Mouse (Mus musculus): Measurements from ENCODE around the gene Vmn1r61. TPM values are rescaled to one million over a fixed set of nuclear protein-coding genes. Genes with fewer than 3 reads are reported as not detected.

Vmn1r61 gene
- total RNA-seq (2014; rRNA removed) (not detected in 2 replicates), polyA plus RNA-seq (2015; fragmentation: Nextera tagmentation; extraction: Ambion mirVana) (not detected in 2 replicates)

DNA sequence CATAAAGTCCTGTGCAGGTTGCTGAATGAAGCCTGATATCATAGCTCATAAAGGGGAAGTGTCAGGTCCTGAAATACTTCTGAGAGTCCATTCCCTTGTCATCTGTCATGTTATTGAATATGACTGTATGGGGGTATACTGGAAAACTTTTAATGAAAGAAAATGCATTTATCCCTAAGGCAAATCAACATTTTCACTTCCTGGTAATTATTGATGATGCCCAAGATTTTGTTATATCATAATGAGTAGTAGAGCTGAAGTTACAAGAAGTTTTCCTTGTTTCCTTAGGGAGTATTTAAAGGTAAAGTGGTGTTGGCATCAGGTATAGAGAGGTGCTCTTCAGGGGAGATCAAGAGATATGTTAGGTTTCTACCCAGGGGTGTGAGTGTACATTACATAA lies at the start of gene Vmn1r61:
Gene Vmn1r61 (minus strand): TSS at position 101 of the 400 bp plus-strand sequence.
- Histone ChIP-seq H3K9ac (replicated peaks; ENCODE audit: low read length, poor library complexity, severe bottlenecking) (no peak within 1 kb of the TSS), H3K9me3 (ENCODE audit: low read length) (peaks cover 10% of the 10 kb centered on the region; the same call in 1 of the 2 replicates), H3K36me3 (ENCODE audit: insufficient read depth, low read length) (no peaks in the 10 kb centered on the region), H3K4me1 (ENCODE audit: insufficient read depth, low read length) (no peaks in the 10 kb centered on the region), H3K4me3 (ENCODE audit: low read depth, low read length) (no peak within 1 kb of the TSS), H3K27me3 (ENCODE audit: insufficient read depth, low read length) (no peaks in the 10 kb centered on the region), H3K27ac (ENCODE audit: low read depth, low read length) (no peak within 1 kb of the TSS), H3K4me2 (ENCODE audit: low read depth, low read length, poor library complexity, severe bottlenecking) (no peak within 1 kb of the TSS)
- ATAC-seq (ENCODE audit: low FRiP score) (no peak), DNase-seq (ENCODE audit: low spot score) (no peak)
- no peak for TF ChIP-seq CTCF (IDR thresholded peaks at IDR 0.05)

Other genes starting within 250 kb of the Vmn1r61 start
- gene Vmn1r58, start 199.9 kb downstream of the Vmn1r61 start, total RNA-seq (2014; rRNA removed): not detected in 2 replicates
- not detected in 2 replicates for gene Vmn1r58, start 199.9 kb downstream of the Vmn1r61 start, polyA plus RNA-seq (2015; fragmentation: Nextera tagmentation; extraction: Ambion mirVana)
- not detected in 2 replicates for gene Vmn1r59, start 156.5 kb downstream of the Vmn1r61 start, total RNA-seq (2014; rRNA removed)
- not detected in 2 replicates for gene Vmn1r59, start 156.5 kb downstream of the Vmn1r61 start, polyA plus RNA-seq (2015; fragmentation: Nextera tagmentation; extraction: Ambion mirVana)
- not detected in 2 replicates for gene Vmn2r28, start 119.3 kb downstream of the Vmn1r61 start, total RNA-seq (2014; rRNA removed)
- gene Vmn2r28, start 119.3 kb downstream of the Vmn1r61 start, polyA plus RNA-seq (2015; fragmentation: Nextera tagmentation; extraction: Ambion mirVana): not detected in 2 replicates
- not detected in 2 replicates for gene Vmn1r60, start 66.0 kb downstream of the Vmn1r61 start, total RNA-seq (2014; rRNA removed)
- gene Vmn1r60, start 66.0 kb downstream of the Vmn1r61 start, polyA plus RNA-seq (2015; fragmentation: Nextera tagmentation; extraction: Ambion mirVana): not detected in 2 replicates
- gene Vmn1r62, start 60.3 kb upstream of the Vmn1r61 start, total RNA-seq (2014; rRNA removed): not detected in 2 replicates
- not detected in 2 replicates for gene Vmn1r62, start 60.3 kb upstream of the Vmn1r61 start, polyA plus RNA-seq (2015; fragmentation: Nextera tagmentation; extraction: Ambion mirVana)
- not detected in 2 replicates for gene Vmn1r63, start 192.2 kb upstream of the Vmn1r61 start, total RNA-seq (2014; rRNA removed)
- gene Vmn1r63, start 192.2 kb upstream of the Vmn1r61 start, polyA plus RNA-seq (2015; fragmentation: Nextera tagmentation; extraction: Ambion mirVana): not detected in 2 replicates

Measured in midbrain, postnatal 0 days (tissue).